Comparison of ENCODE assay signal across 9 mouse cellular contexts in genomic region chr10:54381530-54381929, GRCm38 (mm10).
"Had no signal": no experiment of that assay in that cellular context is flagged by ENCODE, and none has a peak within 500 bp of the region (broad histone marks: within the 10 kb centered on the region; RNA-seq: fewer than 3 reads in every experiment).

No protein-coding gene starts in this region.

- DNase-seq: kidney, adult 11 months; kidney, adult 9 months; kidney, postnatal 36 days; lung, adult 18-20 months; lung, postnatal 36 days; thymus, adult 18-20 months; thymus, postnatal 14 days had no signal

- ATAC-seq: hindbrain, postnatal 0 days; midbrain, embryonic 13.5 days had no signal
